Mouse (Mus musculus): ENCODE results near the gene Smarce1. TPM values are rescaled to one million over a fixed set of nuclear protein-coding genes. Genes with fewer than 3 reads are reported as not detected.
"Not testable (repeated sequence)": the region's sequence is repeated elsewhere in the genome, so short reads cannot be mapped to it uniquely, and the experiment has no call there.

Gene Smarce1
- polyA plus RNA-seq, 1 experiment from 2014 or later, result 259 TPM

GRCm38 (mm10) chr11:99250241-99250640 is 19.4 kb upstream of the Smarce1 start:
- H3K9me3 ChIP-seq, result no peaks in the 10 kb centered on the region
- H3K4me1 ChIP-seq, result peaks cover 6% of the 10 kb centered on the region; the same call in 1 of the 2 replicates
- DNase-seq (ENCODE audit: low spot score), result no peak
- 42% methylated on average over 5 of the region's 5 CpGs for whole genome bisulfite sequencing
- no peaks in the 10 kb centered on the region for H3K27me3 ChIP-seq (ENCODE audit: insufficient read depth, poor library complexity, severe bottlenecking)
- no peak overlapping the region for H3K4me3 ChIP-seq
- no peak overlapping the region for H3K27ac ChIP-seq
- no peaks in the 10 kb centered on the region for H3K36me3 ChIP-seq

DNA sequence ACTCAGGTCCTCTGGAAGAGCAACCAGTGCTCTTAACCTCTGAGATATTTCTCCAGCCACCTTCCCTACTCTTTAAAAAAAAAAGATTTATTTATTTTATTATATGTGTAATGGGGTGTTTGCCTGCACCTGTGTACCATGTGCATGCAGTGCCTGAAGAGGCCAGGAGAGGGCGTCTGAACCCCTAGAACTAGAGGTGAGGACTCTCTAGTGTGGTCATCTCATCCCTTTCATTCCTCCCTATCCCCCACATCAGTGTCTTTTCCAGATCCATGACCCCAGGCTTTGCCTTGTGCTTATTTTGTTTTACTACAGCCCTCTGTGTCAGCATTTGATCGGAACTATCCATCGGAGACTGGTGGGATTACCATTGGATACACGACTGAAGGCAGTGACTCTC is 18.3 kb upstream of the Smarce1 start:
- Histone ChIP-seq H3K27ac (no peak overlapping the region), H3K9me3 (no peaks in the 10 kb centered on the region), H3K27me3 (ENCODE audit: insufficient read depth, poor library complexity, severe bottlenecking) (no peaks in the 10 kb centered on the region), H3K36me3 (no peaks in the 10 kb centered on the region), H3K4me1 (peaks cover 8% of the 10 kb centered on the region), H3K4me3 (no peak overlapping the region)
- 56% methylated on average over 4 of the region's 4 CpGs for WGBS
- DNase-seq (ENCODE audit: low spot score), result no peak

GRCm38 (mm10) chr11:99247916-99248315 is 17.1 kb upstream of the Smarce1 start:
- Histone ChIP-seq H3K4me3 (no peak overlapping the region), H3K27me3 (ENCODE audit: insufficient read depth, poor library complexity, severe bottlenecking) (no peaks in the 10 kb centered on the region), H3K9me3 (no peaks in the 10 kb centered on the region), H3K36me3 (no peaks in the 10 kb centered on the region), H3K27ac (no peak overlapping the region), H3K4me1 (peaks cover 14% of the 10 kb centered on the region)
- no peak for DNase-seq (ENCODE audit: low spot score)
- 91% methylated on average over 4 of the region's 4 CpGs for WGBS

GRCm38 (mm10) chr11:99244519-99244918 is 13.7 kb upstream of the Smarce1 start:
- not testable (repeated sequence) for H3K4me3 ChIP-seq; H3K27ac ChIP-seq; H3K9me3 ChIP-seq; H3K36me3 ChIP-seq; DNase-seq (ENCODE audit: low spot score); H3K27me3 ChIP-seq (ENCODE audit: insufficient read depth, poor library complexity, severe bottlenecking)
- peaks cover 11% of the 10 kb centered on the region for H3K4me1 ChIP-seq
- 39% methylated on average over 3 of the region's 3 CpGs for WGBS

DNA sequence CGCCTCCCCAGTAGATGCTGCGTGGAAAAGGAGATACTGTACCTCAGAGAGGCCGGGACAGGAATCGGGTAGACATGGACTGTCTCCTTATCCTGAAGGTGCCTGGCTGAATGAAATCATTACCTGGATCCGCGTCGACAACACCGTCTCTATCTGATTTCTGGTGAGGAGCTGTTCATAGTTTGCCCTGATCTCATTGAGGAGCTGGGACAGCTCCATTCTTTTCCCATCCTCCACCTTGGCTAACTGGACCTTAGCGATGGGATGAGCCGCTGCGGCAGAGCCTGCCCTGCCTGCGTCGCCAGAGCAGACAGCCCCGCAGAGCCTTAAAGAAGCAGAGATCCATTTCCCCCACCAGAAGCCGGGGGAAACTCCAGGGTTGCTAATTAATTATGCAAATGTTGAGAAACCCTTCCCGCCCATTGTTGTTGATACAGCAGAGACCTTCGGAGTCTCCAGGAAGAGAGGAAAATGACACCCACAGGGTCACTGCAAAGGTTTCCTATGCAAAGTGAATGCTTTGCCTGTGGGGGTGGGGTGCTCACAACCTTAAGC is 13.1 kb upstream of the Smarce1 start, which contains the start of gene Krt222:
Krt222 (minus strand) TSS at position 266 of the 555 bp plus-strand sequence.
- no peaks in the 10 kb centered on the region for H3K36me3 ChIP-seq
- no peaks in the 10 kb centered on the region for H3K27me3 ChIP-seq (ENCODE audit: insufficient read depth, poor library complexity, severe bottlenecking)
- H3K4me3 ChIP-seq, result peak within 1 kb of the TSS; percentile 55
- peak within 1 kb of the TSS; percentile 64 for H3K27ac ChIP-seq
- WGBS, result 2% methylated on average over 17 of the region's 17 CpGs
- no peaks in the 10 kb centered on the region for H3K9me3 ChIP-seq
- H3K4me1 ChIP-seq, result peaks cover 11% of the 10 kb centered on the region
- no peak for DNase-seq (ENCODE audit: low spot score)

GRCm38 (mm10) chr11:99243200-99243819 is 12.5 kb upstream of the Smarce1 start:
- H3K27ac ChIP-seq, result peak overlapping the region; percentile 64; the same call in 1 of the 2 replicates
- WGBS, result 61% methylated on average over 3 of the region's 3 CpGs

GRCm38 (mm10) chr11:99242056-99242455 is 11.2 kb upstream of the Smarce1 start:
- no peak overlapping the region for H3K27ac ChIP-seq
- H3K36me3 ChIP-seq, result no peaks in the 10 kb centered on the region
- no peak for DNase-seq (ENCODE audit: low spot score)
- H3K9me3 ChIP-seq, result no peaks in the 10 kb centered on the region
- peaks cover 17% of the 10 kb centered on the region for H3K4me1 ChIP-seq
- WGBS, result 59% methylated on average over 5 of the region's 5 CpGs
- no peak overlapping the region for H3K4me3 ChIP-seq
- no peaks in the 10 kb centered on the region for H3K27me3 ChIP-seq (ENCODE audit: insufficient read depth, poor library complexity, severe bottlenecking)

More at GRCm38 (mm10) chr11:99243200-99243819, 12.5 kb upstream of the Smarce1 start:
- H3K4me1 ChIP-seq, result peaks cover 15% of the 10 kb centered on the region
- H3K4me3 ChIP-seq, result peak overlapping the region; percentile 55
- no peaks in the 10 kb centered on the region for H3K27me3 ChIP-seq (ENCODE audit: insufficient read depth, poor library complexity, severe bottlenecking)
- H3K9me3 ChIP-seq, result no peaks in the 10 kb centered on the region
- no peaks in the 10 kb centered on the region for H3K36me3 ChIP-seq
- no peak for DNase-seq (ENCODE audit: low spot score)

- Histone ChIP-seq H3K9me3 (no peaks in the 10 kb centered on the region), H3K27ac (no peak overlapping the region), H3K4me1 (peaks cover 10% of the 10 kb centered on the region), H3K4me3 (peak overlapping the region; percentile 4; the same call in 1 of the 2 replicates), H3K36me3 (no peaks in the 10 kb centered on the region), H3K27me3 (ENCODE audit: insufficient read depth, poor library complexity, severe bottlenecking) (no peaks in the 10 kb centered on the region)
- no peak for DNase-seq (ENCODE audit: low spot score)
- 33% methylated on average over 14 of the region's 14 CpGs for WGBS
Measured at GRCm38 (mm10) chr11:99238468-99238867, 7.7 kb upstream of the Smarce1 start.

DNA sequence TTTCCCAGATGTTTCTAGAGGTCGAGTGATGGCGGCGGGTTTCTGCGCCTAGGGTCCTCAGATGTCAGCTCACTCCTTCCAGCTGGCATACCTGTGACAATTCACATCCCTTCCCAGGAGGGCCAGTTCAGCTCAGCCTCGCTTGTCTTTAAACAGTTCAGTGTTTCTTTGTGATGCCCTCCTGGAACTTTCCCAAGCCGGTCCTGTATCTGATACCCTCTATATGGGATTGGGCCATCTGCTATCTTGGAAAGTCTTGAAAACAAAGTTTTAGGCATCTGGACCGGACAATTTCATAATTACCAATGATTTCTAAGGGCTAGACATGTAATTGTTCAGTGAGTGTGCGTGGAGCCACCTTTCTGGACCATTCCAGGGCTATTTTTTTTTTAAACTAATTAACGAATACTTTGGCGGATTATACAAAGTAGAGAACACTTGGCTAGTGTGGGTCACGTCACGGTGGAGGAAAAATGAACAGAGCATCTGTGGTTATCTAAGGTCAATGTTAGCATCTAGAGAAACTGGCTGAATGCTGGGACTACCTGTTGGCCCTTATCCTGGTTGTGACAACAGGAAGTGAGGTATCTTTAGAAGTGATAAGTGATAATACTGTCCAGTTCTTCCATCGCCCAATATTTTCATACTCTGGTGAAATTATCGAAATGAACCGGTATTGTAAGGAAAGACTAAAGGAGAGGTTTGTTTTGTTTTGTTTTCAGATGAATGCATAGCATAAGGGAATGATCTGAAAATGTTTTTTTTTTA is 416 bp upstream of the Smarce1 start:
- no peak for DNase-seq (ENCODE audit: low spot score)
- WGBS, result 24% methylated on average over 15 of the region's 15 CpGs

DNA sequence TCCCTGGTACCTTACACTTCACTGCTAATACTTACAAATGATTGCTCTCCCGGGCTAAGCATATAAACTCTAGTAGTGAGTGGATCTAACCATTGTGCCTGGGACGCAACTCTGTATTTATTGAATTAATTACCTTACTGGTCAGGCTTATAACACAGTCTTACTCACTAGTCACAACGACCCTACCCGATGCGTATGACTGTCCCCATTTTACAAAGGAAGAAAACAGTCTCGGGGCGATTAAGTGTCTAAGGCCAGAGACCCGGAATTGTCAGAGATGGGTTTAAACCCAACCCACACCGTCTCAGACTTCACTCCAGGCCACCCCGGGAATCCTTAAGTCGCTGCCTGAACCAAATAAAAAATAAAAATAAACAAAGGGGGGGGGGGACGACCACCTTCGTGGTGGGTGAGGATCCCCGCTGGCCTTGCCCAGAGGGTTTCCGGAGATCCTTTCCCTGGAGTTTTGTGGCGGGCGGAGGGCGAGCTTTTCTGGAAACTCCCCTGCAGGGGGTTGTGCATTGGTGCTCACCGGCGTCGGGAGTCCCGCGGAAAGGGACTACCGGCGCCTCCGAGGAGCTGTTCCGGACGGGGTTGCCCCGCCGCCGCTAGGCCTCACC is 1.1 kb downstream of the Smarce1 start:
- Histone ChIP-seq H3K4me1 (peaks cover 17% of the 10 kb centered on the region; the same call in 1 of the 2 replicates), H3K27me3 (ENCODE audit: insufficient read depth, poor library complexity, severe bottlenecking) (no peaks in the 10 kb centered on the region), H3K27ac (peak overlapping the region; percentile 100), H3K4me3 (peak overlapping the region; percentile 92), H3K9me3 (no peaks in the 10 kb centered on the region), H3K36me3 (peaks cover 31% of the 10 kb centered on the region)
- under 1% methylated on average over 31 of the region's 31 CpGs for WGBS
- DNase-seq (ENCODE audit: low spot score), result no peak

More for the DNA sequence above, 416 bp upstream of the Smarce1 start:
- H3K27ac ChIP-seq, result peak overlapping the region; percentile 100
- no peaks in the 10 kb centered on the region for H3K9me3 ChIP-seq
- peak overlapping the region; percentile 92 for H3K4me3 ChIP-seq
- H3K4me1 ChIP-seq, result peaks cover 17% of the 10 kb centered on the region; the same call in 1 of the 2 replicates
- H3K27me3 ChIP-seq (ENCODE audit: insufficient read depth, poor library complexity, severe bottlenecking), result no peaks in the 10 kb centered on the region
- peaks cover 16% of the 10 kb centered on the region for H3K36me3 ChIP-seq

DNA sequence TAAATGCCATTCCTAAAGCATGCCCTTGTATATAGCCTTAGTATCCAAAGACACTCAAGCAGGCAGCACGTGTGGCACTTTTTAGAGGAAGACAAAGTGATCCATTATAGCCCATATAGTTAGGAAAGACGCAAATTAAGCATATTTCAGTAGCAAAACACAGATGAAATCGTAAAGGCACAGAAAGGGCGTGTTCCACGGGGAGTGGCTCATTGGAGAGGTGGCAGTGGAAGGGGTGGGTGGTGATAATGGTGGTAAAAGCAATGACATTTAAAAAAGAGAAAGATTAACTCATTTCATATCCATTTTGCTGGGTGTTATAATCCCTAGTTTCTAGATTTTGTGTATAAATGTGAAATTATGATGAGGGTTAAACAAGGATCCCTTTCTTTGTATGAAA is 4.5 kb downstream of the Smarce1 start:
- Histone ChIP-seq H3K36me3 (peaks cover 63% of the 10 kb centered on the region), H3K27ac (no peak overlapping the region), H3K4me1 (peaks cover 14% of the 10 kb centered on the region; the same call in 1 of the 2 replicates), H3K27me3 (ENCODE audit: insufficient read depth, poor library complexity, severe bottlenecking) (no peaks in the 10 kb centered on the region), H3K4me3 (no peak overlapping the region), H3K9me3 (no peaks in the 10 kb centered on the region)
- WGBS, result 84% methylated on average over 5 of the region's 5 CpGs
- DNase-seq (ENCODE audit: low spot score), result no peak

- H3K36me3 ChIP-seq, result peaks cover 93% of the 10 kb centered on the region
Measured at GRCm38 (mm10) chr11:99223310-99223709, 7.5 kb downstream of the Smarce1 start.

More at GRCm38 (mm10) chr11:99223310-99223709, 7.5 kb downstream of the Smarce1 start:
- H3K27me3 ChIP-seq (ENCODE audit: insufficient read depth, poor library complexity, severe bottlenecking), result no peaks in the 10 kb centered on the region
- no peak for DNase-seq (ENCODE audit: low spot score)
- peaks cover 4% of the 10 kb centered on the region; the same call in 1 of the 2 replicates for H3K4me1 ChIP-seq
- no peaks in the 10 kb centered on the region for H3K9me3 ChIP-seq
- no peak overlapping the region for H3K27ac ChIP-seq
- no peak overlapping the region for H3K4me3 ChIP-seq
- WGBS, result 80% methylated on average over 5 of the region's 5 CpGs
